Mouse (Mus musculus) regulatory T cell (primary cell): ENCODE data around the gene Ccdc85b.
"Not testable (repeated sequence)": the region's sequence is repeated elsewhere in the genome, so short reads cannot be mapped to it uniquely, and the experiment has no call there.

ENCODE experiments used
- in situ Hi-C: fragments of 300-600 bp; cut with MboI, MseI; formaldehyde crosslinking; loops from one replicate; pipeline ENCODE4 v1.15.1; 2025; ENCODE audit warnings: high pct_unique_total_duplicates

Ccdc85b gene

GRCm38 (mm10) chr19:5424782-5425741 lies 32.6 kb downstream of the Ccdc85b start, which contains the start of the genes Drap1 and AI837181:
TSS of gene Drap1 (minus strand) at chr19:5424979.
TSS of gene AI837181 (plus strand) at chr19:5425144.
- in situ Hi-C loops = no loop called here

- in situ Hi-C loops = no loop called here
Measured at GRCm38 (mm10) chr19:5424092-5424781, 33.5 kb downstream of the Ccdc85b start.

- in situ Hi-C loops = no loop called here
Measured at GRCm38 (mm10) chr19:5423561-5423960, 34.1 kb downstream of the Ccdc85b start.

- in situ Hi-C loops = no loop called here
Measured at GRCm38 (mm10) chr19:5422895-5423443, 34.7 kb downstream of the Ccdc85b start.

- in situ Hi-C loops = no loop called here
Measured at GRCm38 (mm10) chr19:5422267-5422666, 35.4 kb downstream of the Ccdc85b start.

GRCm38 (mm10) chr19:5421784-5422183 lies 35.9 kb downstream of the Ccdc85b start:
- in situ Hi-C loops = no loop called here

GRCm38 (mm10) chr19:5420579-5420978 lies 37.1 kb downstream of the Ccdc85b start:
- in situ Hi-C loops = no loop called here

GRCm38 (mm10) chr19:5419630-5420029 lies 38.1 kb downstream of the Ccdc85b start:
- in situ Hi-C loops = no loop called here

- in situ Hi-C loops = no loop called here
Measured at GRCm38 (mm10) chr19:5418750-5419466, 38.8 kb downstream of the Ccdc85b start.

- in situ Hi-C loops = no loop called here
Measured at GRCm38 (mm10) chr19:5414534-5414957, 43.1 kb downstream of the Ccdc85b start.

GRCm38 (mm10) chr19:5413840-5414239 lies 43.9 kb downstream of the Ccdc85b start:
- in situ Hi-C loops = no loop called here

- in situ Hi-C loops = no loop called here
Measured at GRCm38 (mm10) chr19:5411961-5412360, 45.7 kb downstream of the Ccdc85b start.

- in situ Hi-C loops = no loop called here
Measured at GRCm38 (mm10) chr19:5410641-5411040, 47.1 kb downstream of the Ccdc85b start.

- in situ Hi-C loops = no loop called here
Measured at GRCm38 (mm10) chr19:5409068-5409467, 48.6 kb downstream of the Ccdc85b start.

GRCm38 (mm10) chr19:5408057-5409001 lies 49.4 kb downstream of the Ccdc85b start:
- in situ Hi-C loops = no loop called here

GRCm38 (mm10) chr19:5407133-5407532 lies 50.6 kb downstream of the Ccdc85b start:
- in situ Hi-C loops = no loop called here

- in situ Hi-C loops = not testable (repeated sequence)
Measured at GRCm38 (mm10) chr19:5406531-5407126, 51.1 kb downstream of the Ccdc85b start.

- in situ Hi-C loops = no loop called here
Measured at GRCm38 (mm10) chr19:5405924-5406323, 51.8 kb downstream of the Ccdc85b start.
